Mouse (Mus musculus) c-Kit-positive CD71-positive TER-119-negative erythroid progenitor cells, embryonic 14.5 days (primary cell): Measurements from ENCODE around the gene Olfr1370.
"Not testable (repeated sequence)": the region's sequence is repeated elsewhere in the genome, so short reads cannot be mapped to it uniquely, and the experiment has no call there.

Experiments
- DNase-seq: peaks from one replicate; pipeline ENCODE4 v3.0.0-alpha.2; 2013; ENCODE audit warnings: low read depth

Gene Olfr1370

DNA sequence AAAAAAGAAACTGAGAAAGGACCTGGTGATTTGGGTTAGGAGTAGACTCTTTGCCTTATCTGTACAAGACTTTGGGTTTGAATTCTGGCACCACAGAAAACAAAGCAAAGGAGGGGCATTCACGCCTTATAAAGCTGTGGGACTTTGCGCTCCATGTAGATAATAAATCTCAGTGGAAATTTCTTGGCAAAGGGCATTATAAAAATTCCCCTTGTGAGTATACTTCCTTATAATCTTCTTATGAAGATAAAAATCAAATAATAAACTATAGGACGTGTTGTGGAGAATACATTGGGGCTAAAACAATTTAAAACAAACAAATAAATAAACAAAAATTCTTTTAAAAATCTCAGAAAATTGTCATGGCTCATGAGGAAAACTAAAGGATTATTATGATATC lies at the start of gene Olfr1370:
Olfr1370 (minus strand) TSS at position 101 of the 400 bp plus-strand sequence.
- DNase-seq = no peak

DNA sequence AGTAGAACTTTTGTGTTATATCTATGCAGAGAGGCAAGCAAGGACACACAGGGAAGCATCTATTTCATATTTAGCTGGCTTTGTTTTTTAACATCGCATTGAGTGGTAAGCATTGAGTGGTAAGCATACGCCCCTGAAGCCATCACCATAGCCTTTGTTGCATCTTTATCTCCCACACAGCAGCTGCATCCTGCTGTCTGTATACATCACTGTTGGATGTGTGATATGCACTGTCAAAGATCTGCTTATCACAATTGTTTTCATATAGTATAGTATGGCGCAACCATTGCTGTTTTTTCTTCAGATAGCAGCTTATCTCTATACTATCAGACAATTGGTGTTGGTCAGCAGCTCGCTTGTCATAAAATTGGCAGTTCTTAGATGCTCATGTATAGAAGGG lies 39.4 kb upstream of the Olfr1370 start:
- DNase-seq = no peak

DNA sequence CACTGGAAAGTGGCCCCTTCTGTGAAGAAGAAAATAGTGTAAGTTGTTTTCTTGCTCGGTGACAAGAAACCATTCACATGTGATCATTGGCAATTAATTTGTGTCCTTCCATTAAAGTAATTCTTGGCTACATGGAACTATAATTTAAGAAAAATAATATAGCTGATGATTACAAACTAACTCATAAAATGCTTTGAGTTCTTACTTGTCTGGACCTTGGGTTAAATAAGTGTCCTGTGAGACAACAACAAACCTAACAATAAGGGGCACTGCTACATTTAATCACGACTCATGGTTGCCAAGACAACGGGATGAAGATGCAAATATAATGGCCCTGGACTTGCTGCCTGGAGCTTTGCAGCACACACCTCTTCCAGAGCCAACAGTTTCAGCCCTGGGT lies 36.4 kb upstream of the Olfr1370 start, which contains the start of gene Olfr1369-ps1:
Olfr1369-ps1 (plus strand) TSS at position 301 of the 400 bp plus-strand sequence.
- not testable (repeated sequence) for DNase-seq

DNA sequence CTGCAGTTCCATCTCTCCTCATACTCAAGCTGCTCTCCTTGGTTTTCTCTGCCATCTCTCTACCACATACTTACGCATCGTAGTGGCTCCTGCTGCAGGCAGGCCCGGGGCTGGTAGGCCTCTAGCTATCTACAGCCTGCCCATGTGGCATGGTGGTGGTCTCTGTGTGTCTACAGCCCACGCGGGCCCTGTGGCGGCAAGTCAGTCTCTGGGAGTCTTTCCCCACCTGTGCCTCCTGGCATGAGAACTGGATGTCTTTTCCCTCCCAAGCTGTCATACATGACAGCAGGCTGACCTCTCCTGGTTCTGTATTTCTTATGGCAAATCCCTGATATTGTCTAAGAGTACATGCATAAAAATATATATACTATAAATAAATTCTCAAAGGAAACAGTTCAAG lies 35.7 kb upstream of the Olfr1370 start:
- no peak for DNase-seq

DNA sequence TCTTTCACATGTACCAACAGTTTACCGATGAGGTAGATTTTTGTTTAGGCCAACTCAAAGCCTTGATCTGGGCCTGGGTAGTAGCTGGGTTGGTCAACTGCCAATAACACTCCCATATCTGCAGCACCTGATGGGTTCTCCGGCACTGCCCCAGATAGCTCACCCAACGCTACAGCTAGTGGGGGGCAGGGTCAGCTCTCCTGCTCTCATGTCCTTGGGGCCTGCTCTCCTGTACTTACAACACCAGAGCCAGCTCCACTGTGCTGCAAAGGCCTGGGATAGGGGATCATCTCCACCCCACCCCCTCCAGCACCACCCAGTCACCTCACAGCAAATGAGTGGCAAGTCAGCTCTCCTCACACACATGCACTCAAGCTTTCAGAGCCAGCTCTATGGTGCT lies 35.0 kb upstream of the Olfr1370 start:
- DNase-seq = no peak

DNA sequence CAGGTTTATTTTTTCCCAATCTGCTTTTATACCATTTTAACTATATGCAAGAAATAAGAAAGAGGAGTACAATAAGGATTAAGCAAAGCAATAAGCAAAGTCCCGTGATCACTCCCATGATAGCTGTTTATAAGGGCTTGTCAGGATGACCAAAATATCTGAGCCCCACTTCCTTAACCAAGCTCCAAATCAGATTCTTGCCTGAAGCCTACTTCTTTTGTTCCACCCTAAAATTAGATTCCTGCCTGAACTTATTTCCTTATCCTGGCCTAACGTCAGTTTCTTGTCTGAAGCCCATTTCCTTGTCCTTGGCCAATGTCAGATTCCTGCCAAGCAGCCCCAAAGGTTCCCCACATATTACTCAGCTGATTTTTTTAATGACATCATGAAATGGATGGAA lies 7.9 kb upstream of the Olfr1370 start:
- DNase-seq = no peak

DNA sequence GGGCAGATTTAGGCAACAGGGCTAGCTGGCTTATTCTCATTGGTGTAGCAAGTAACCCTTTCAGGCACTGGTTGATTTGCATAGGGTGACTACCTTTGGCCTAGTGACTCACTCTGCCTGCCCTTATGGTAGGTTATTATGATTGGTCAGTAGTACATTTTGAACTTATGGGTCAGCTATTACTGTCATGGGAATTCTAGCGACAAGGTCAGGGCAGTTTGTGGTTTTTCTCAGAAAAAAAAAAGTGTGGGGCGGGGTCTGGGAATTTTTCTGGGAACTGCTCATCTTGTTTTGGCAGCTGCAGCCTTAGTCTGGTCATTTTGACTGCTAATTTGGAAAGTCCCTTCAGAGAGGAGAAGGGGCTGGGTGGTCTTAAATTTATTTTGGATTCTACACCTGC lies 8.7 kb downstream of the Olfr1370 start:
- DNase-seq = no peak

DNA sequence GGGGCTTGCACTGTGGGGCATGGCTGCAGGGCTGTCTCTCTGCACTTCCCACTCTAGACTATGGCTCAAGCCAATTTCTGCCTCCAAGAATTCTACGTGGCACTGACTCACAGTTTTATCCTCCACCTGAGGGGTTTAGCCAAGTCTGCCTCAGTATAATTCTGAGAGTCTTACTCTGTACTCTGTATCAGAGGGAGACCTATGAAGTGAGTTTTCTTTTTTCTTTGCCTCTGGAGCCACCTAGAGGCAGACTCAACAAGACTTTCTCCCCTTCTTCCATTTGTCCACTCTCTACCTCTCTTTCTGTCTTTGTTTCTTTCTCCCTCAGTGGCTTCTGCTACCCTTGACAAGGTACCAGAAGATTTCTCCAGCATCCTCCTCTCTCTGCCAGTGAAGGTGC lies 24.6 kb downstream of the Olfr1370 start:
- no peak for DNase-seq

DNA sequence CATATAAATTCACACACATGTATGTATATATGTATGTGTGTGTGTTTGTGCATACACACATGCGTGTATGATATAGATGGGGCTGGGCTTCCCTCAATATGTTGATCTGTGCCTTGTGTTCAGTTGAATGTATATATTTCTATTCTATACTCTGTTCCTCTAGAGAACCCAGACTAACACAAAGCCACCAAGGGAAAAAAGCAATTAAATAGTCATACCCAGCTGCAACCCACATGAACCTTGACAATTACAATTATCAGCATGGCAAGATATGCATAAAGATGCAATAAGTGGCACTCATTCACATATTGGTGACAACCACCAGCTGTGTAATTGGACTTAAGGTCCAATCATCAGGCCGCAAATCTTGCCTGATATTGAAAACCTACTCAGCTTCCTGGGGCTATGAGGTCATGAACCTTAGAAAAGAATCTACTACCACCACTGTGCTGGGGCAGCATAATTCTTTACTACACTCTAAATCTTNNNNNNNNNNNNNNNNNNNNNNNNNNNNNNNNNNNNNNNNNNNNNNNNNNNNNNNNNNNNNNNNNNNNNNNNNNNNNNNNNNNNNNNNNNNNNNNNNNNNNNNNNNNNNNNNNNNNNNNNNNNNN lies 34.1 kb downstream of the Olfr1370 start:
- no peak for DNase-seq

DNA sequence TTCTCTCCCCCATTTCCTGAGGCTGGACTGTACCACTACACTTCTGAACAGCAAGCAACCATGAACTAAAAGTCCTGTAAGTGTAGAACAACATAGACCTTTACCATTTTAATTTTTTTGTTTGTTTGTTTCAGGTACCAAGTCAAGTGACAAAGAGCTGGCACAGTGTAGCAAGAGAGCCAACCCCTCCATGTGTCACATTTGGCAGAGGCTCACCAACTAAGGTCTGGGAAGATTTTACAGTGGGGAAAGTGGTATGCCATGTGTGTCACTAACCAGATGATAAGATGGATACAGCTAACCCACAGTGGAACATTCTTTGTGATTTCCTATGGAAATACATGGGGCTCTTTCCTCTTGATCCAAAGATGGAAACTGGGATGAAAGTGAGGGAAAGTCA lies 38.8 kb downstream of the Olfr1370 start:
- DNase-seq = no peak

DNA sequence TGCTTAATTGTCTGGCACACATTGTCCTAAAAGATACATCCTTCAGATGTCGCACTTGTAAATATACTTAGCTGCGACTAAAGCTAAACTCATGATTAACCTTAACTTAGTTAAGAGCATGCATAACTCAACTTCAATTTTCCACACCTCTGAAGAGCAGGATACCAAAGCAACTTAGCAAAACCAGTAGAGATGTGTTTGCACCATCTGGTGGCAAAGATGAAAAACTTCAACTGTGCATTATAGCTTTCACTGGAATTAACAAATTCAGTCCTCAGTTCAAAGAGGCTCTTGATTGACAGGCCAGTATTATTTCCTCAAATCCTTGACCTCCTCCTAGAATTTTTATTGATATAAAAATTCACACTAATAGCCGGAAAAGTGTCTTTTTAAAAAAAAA lies 39.7 kb downstream of the Olfr1370 start:
- no peak for DNase-seq

DNA sequence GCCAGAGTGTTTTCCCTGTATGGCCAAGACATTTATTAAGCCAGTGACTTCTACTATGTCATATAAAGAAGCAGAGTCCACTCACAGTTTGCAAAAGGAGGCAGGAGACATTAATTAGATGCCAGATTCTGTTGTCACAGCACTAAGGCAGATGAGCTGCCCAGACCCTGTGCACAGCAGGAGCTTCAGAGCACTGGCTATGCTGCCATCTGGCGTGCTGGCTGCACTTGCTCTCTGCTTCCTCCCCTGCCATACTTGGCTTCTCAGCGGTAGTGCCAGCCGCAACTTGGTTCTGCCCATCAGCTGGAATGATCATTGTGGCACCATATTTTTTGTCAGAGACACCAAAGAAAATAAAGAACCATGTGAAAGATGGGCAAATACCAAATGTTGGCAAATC lies 41.6 kb downstream of the Olfr1370 start:
- no peak for DNase-seq

DNA sequence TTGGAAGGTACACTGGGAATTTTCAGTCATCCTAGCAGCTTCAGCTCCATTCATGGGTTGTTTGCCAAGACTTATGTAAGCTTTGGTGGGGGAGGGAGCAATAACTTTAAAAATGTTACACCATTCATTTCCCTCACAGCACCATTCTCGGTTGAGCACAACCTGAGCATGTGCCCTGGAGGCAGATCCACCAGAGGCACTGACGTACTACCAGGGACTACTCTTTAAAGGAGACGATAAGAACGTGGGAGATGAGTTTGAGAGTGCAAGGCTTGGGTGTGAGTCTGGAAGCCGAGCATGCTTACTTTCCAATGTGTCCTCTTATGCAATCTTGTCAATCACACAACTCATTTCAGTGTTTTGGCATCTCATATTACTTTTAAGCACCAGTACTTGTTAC lies 49.9 kb downstream of the Olfr1370 start:
- DNase-seq = no peak
